Mouse (Mus musculus) urinary bladder, postnatal 36 days (tissue): ENCODE data around the gene AC129217.1.
A peak's percentile ranks its signal among the peaks of the same experiment; 100 is the strongest.
"Not testable (repeated sequence)": the region's sequence is repeated elsewhere in the genome, so short reads cannot be mapped to it uniquely, and the experiment has no call there.

ENCODE experiments used
- DNase-seq, 2 experiments: peaks; one replicate each; pipeline ENCODE4 v3.0.0; 2022; ENCODE audit warnings: low spot score in 2 of 2, mixed read lengths in 1 of 2

Gene AC129217.1

GRCm38 (mm10) chr19:8830664-8831063, 1.1 kb downstream of the AC129217.1 start:
- DNase-seq, result no peak

- DNase-seq, result no peak
Measured at GRCm38 (mm10) chr19:8831262-8831661, 1.7 kb downstream of the AC129217.1 start.

GRCm38 (mm10) chr19:8832971-8833370, 3.4 kb downstream of the AC129217.1 start:
- no peak for DNase-seq

DNA sequence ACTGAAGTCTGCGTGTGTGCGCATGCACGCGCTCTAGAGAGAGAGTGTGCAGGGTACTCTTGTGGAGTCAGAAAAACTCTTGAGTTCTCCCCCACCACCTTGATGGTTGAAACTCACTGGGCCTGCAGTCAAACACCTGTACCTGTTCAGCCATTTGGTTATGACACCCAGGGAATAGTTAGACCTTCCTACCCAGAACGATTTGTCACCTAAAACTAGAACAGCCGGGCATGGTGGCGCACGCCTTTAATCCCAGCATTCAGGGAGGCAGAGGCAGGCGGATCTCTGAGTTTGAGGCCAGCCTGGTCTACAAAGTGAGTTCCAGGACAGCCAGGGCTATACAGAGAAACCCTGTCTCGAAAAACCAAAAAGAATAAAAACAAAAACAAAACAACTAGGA, 6.8 kb downstream of the AC129217.1 start:
- not testable (repeated sequence) for DNase-seq

GRCm38 (mm10) chr19:8837251-8837791, 7.7 kb downstream of the AC129217.1 start, which contains the start of gene Bscl2:
Bscl2 (plus strand) TSS chr19:8837467.
- DNase-seq, result peak; percentile 80 to 82

DNA sequence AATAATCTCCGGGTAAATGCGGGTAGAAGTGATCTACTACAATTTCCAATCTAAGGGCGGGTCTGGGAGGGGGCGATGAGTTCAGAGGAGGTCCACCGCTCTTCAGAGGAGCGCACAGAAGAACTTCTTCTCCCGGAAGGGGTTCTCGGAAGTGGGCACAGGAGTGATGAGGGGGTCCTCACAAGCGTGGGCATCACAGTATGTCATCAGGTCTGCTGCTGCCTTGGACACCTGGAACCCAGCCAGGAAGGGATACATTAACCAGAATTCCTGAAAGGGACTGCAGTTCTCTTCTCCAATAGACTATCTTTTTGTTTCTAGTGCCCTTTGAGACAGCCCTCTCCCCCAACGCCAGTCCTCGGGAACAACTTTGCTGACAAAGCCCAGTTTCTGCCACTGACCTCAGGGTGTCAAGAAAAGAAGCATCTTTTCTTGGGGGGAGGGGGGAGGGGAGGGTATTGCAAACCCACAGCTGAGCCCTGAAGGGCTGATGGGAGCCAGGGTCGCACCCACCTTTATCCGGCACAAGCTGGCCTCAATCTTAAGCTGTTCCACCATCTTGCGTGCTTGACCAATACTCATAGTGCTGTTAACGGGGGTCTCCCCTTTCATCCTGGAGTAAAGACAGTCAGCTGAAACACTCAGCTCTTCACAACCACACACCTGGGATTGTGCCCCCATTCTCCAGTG, 8.6 kb downstream of the AC129217.1 start:
- no peak for DNase-seq

- no peak for DNase-seq
Measured at GRCm38 (mm10) chr19:8839103-8839907, 9.7 kb downstream of the AC129217.1 start, which contains the start of gene Gng3. Gng3 (minus strand) TSS chr19:8839194.

GRCm38 (mm10) chr19:8839908-8840791, 10.6 kb downstream of the AC129217.1 start:
- peak; percentile 65 to 84 for DNase-seq

- no peak for DNase-seq
Measured at GRCm38 (mm10) chr19:8841012-8841411, 11.4 kb downstream of the AC129217.1 start.

- peak in 1 of 2 experiments; percentile 43 for DNase-seq
Measured at GRCm38 (mm10) chr19:8842961-8843360, 13.4 kb downstream of the AC129217.1 start.

DNA sequence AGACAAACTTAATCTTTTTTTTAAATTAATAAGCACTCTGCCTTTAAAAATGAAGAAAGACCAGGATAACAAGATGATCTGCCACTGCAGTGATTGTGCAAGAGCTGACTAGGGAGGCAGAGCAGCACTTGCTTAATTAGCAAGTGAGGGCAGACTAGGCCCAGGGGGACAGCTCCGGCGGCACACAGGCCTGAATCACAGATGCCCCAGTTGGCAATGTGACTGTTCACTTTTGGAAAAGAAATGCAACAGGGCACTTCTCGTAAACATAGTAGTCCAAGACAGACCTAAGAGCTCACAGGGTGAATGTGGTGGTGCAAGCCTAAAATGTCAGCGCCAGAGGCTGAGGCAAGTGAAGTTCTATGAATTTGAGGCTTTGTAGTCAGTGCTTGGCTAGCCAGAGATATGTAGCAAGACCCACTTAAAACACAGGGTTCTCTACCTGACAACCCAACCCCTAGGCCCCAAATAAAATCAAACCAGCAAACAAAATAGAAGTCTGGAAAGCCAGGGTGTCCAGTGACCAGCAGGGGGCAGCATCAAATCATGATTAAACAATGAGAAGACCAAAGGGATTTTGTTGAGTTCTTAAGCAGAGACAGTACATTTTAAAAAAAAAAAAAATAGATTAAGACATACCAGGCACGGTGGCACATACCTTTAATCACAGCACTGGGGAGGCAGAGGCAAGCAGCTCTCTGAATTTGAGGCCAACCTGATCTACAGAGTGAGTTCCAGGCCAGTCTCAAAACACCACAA, 15.0 kb downstream of the AC129217.1 start:
- DNase-seq, result peak; percentile 68 to 78

GRCm38 (mm10) chr19:8848356-8848755, 18.8 kb downstream of the AC129217.1 start:
- DNase-seq, result no peak

DNA sequence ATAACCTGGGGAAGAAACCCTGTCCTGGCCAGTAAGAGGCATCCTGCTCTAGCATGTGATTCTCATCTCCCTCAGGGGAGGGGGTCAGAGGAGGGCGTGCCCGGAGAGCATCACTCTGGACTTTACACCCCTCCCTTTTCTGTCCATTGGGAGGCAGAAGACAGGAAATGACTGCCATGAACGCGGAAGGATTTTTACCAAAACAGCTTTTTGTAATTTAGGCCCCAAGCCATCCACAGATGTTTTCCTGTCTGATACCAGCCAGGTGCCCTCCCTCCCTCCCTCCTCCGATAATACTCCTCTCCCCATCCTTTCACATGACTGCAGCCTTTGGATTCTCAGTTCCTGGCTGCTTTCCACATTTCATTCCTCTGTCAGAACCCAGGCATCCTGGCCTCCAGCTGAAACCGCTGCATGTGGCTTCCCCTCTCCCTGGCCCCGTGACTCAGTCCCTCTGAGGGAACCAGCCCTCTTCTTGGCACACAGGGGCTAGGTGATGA, 20.9 kb downstream of the AC129217.1 start, which contains the start of gene Lrrn4cl:
Gene Lrrn4cl (plus strand): TSS at position 367 of the 500 bp plus-strand sequence.
- peak; percentile 25 to 64 for DNase-seq

GRCm38 (mm10) chr19:8851639-8852038, 22.1 kb downstream of the AC129217.1 start:
- no peak for DNase-seq

- peak in 1 of 2 experiments; percentile 39 for DNase-seq
Measured at GRCm38 (mm10) chr19:8852236-8852928, 22.8 kb downstream of the AC129217.1 start.

- DNase-seq, result no peak
Measured at GRCm38 (mm10) chr19:8853117-8853516, 23.5 kb downstream of the AC129217.1 start.

DNA sequence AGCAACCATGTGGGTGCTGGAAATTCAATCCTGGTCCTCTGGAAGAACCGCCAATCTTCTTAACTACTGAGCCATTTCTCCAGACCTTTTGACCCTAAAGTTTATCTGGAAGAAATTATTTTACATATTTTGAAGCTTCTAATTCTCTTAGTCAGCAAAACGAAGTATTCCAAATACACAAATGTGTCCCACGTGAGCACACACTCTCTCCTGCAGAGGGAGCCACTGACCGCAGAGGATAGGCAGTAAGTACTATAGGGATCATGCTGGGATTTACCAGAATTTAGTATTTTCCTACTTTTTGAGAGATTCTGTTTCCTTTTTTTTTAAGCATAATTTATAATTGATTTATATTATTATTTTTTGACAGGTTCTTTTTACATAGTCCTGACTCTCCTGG, 28.1 kb downstream of the AC129217.1 start:
- DNase-seq, result peak in 1 of 2 experiments; percentile 42

DNA sequence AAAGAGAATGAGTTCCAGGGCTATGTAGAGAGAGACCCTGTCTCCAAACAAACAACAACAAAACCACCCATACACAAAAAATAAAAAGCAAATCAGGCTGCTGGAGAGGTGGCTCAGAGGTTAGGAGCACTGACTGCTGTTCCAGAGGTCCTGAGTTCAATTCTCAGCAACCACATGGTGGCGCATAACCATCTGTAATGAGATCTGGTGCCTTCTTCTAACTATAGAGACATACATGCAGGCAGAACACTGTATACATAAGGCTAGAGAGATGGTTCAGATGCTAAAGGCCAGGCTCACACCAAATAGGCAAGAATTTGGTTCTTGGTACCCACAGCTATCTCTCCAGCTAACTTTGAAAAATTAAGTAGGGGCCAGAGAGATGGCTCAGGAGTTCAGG, 29.4 kb downstream of the AC129217.1 start:
- DNase-seq, result no peak

- DNase-seq, result no peak
Measured at GRCm38 (mm10) chr19:8864265-8864664, 34.7 kb downstream of the AC129217.1 start.

GRCm38 (mm10) chr19:8870381-8870780, 40.8 kb downstream of the AC129217.1 start:
- not testable (repeated sequence) for DNase-seq
